Mouse (Mus musculus): Measurements from ENCODE around the gene Trak1.

Gene Trak1

DNA sequence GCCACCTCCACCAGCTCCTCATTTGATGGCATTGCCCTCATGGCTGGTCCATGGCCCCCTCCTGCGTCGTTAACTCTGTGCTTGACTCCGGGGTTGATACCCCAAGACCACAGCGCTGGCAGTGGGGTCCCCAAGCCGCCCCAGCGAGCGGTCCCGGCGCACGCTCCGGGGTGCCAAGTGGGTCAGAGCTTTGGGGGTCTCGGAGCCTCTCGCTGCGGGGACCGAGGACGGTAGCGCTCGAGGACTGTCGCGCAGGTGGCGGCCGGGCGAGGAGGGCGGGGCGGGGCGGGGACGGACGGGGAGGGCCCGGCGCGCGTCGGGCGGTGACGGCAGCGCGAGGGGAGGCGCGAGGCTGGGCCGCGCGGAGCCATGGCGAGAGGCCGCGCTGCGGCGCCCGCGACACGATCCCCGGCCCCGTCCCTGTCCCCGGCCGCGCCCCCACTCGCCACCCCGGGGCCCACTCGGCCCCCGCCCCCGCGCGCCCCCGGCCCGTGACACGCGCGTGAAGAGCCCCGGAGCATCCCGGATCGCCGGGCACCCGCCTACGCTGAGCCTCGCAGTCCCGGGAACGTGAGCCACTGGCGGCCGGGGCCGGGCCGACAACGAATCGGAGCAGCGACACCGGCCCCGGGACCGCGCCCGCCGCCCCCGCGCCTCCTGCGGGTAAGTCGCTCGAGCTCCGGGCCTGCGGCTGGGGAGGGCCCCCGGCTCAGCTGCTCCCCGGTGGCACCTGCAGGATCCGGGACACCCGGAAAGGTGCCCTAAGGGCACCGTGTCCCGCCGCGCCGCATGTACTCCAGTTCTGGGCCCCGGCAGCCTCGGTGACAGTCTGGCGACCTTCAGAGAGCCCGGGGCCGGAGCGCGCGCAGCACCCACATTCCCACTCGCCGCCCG is at the start of gene Trak1:
Gene Trak1 (plus strand): TSS at position 332 of the 894 bp plus-strand sequence.
- peak; percentile 61 for DNase-seq (ENCODE audit: low spot score)

DNA sequence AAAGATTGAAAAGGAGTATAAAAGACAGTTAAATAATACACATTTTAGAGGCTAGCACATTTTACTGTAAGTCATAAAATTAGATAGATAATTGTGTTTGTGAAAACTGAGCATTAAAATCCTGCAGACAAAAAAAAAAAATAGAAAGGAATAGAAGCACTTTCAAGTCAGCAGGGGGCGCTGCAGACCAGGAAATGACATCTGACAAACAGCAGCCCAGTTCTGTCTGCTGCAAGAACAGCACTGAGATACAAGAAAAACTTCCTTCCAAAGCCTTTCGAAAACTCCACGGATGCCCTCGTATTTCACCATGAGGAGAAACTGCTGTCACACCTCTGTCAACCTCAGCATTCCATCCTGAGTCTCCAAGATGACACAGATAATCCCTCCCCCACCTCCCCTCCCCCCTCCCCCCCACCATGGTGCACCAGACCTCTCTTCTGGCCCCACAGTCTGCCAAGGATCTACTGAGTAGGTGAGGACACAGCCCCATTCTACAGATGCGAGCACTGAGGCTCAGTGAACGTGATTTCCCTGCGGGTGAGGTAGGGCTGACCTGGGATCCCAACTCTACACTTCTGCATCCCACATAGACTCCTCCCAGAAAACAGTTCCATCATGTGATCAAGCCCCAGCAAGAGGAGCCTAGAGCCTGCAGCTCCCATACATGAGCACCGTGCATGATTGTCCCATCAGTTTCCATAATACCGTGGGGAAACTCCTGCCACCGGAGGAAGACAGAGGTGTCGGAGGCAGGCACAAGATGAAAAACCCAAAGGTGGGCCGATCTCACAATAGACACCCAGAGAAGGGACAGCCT is 49.1 kb upstream of the Trak1 start:
- peak; percentile 83 for DNase-seq (ENCODE audit: low spot score)

- peak; percentile 2 for DNase-seq (ENCODE audit: low spot score)
These were observed 47.5 kb upstream of the Trak1 start for GRCm38 (mm10) chr9:121249805-121250204.

GRCm38 (mm10) chr9:121250854-121251253 is 46.4 kb upstream of the Trak1 start:
- DNase-seq (ENCODE audit: low spot score), result peak; percentile 1

DNA sequence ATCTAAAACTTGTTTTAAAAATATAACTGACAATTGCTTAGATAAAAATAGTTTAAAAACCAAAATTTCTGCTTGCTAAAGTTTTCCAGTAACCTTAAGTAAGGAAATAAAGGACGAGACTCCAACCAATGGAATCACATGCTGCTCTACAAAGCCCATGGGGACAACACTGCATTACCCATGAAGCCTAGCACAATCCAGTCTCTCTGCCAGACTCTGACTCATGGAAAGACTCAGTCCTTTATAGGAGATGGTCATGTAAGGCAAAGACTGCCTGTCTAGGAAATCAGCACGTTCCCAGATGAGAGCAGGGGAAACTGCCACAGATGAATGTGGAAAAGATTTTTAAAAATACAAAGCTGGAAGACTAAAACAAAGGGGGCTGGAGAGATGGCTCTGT is 43.3 kb upstream of the Trak1 start:
- peak; percentile 2 for DNase-seq (ENCODE audit: low spot score)

- no peak for DNase-seq (ENCODE audit: low spot score)
These were observed 42.5 kb upstream of the Trak1 start for GRCm38 (mm10) chr9:121254761-121255160.

- DNase-seq (ENCODE audit: low spot score), result no peak
These were observed 40.2 kb upstream of the Trak1 start for GRCm38 (mm10) chr9:121257106-121257505.

- DNase-seq (ENCODE audit: low spot score), result no peak
These were observed 32.0 kb upstream of the Trak1 start for GRCm38 (mm10) chr9:121265307-121265706.

DNA sequence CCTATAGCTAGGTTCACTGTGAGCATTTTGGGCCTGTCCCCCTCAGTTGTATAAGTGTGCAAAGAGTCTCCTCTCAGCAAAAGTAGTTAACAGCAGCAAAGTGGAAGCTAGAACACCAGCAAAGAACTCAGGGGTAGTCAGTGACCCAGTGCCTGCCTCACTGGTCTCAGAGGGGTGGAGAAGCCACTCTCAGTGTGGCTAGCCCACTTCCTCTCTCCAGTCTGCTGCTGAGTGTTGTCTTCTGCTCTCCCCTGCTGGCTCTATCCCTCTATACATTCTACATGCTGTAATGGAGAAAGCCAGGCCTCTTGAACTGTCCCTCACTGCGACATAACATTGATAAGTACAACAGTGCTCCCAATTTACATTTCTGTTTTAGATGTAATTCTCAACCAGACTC is 26.2 kb upstream of the Trak1 start:
- no peak for DNase-seq (ENCODE audit: low spot score)

- DNase-seq (ENCODE audit: low spot score), result no peak
These were observed 25.7 kb upstream of the Trak1 start for GRCm38 (mm10) chr9:121271561-121271960.

- no peak for DNase-seq (ENCODE audit: low spot score)
These were observed 20.6 kb upstream of the Trak1 start for GRCm38 (mm10) chr9:121276745-121277117.

DNA sequence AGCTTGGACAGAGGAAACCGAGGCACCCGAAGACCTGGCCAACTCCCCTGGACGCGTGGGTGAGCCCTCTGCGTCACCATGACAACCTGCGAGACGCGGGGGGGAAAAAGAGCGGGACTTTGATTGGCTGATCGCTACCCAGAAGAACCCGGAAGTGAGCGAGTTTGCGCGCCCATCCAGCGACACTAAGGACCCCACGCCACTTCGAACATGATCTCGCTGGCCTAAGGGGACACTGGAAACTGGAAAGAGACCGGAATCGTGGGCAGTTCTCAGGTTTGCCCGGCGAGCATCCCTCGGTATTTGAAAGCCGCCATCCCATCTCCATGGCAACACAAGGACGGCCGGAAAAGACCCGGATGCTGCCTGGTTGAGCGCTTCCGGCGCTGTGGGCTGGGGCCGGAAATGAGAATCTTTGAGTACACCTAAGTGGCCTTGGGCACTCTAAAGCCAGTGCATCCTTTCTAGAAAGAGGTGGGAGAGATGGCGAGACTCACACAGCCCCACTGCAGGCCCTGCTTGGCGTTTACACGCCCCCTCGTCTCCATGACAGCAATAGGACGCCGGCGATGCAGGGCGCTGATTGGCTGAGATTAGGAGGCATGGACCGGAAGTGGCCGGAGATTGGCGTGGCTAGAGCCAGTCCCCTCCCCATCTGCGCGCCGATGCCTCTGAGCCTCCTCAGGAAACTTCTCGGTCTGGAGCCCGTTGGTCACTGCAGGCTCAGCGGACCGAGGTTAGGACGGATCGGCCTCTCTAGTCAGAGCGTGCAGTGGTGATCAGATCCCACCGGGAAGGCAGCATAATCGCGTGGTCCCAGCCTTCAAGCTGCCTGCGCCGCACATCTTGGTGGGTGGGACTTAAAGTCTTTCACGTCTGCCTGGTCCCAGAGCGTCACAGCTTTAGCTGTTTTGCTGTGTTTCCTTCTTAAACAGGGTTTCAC is 19.9 kb upstream of the Trak1 start, which contains the start of gene Ulk4:
Gene Ulk4 (minus strand): TSS at position 80 of the 943 bp plus-strand sequence.
- DNase-seq (ENCODE audit: low spot score), result peak; percentile 86

GRCm38 (mm10) chr9:121279216-121279615 is 18.1 kb upstream of the Trak1 start:
- DNase-seq (ENCODE audit: low spot score), result no peak

GRCm38 (mm10) chr9:121281891-121282290 is 15.4 kb upstream of the Trak1 start:
- DNase-seq (ENCODE audit: low spot score), result no peak

DNA sequence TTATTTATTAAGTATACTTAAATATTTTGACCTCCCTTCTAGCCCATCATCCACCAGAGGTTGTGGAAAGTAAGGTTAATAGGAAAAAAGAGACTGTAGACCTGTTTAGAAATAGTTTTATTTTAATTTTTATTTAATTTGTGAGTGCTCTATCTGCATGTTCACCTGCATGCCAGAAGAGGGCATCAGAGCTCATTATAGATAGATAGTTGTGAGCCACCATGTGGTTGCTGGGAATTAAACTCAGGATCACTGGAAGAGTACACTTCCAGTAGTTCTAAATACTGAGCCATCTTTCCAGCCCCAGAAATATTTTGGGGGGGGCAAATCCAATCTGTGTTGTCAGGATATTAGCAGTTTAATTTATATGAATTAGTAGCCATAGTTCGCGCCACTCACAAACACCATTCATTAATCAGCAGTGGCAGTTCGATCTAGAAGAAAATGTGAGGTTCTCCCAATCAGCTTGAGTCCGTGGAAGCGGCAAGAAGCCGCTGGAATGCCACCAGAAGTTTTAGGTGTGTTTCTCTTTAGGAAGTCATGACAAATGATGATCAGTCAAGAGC is 13.6 kb upstream of the Trak1 start:
- DNase-seq (ENCODE audit: low spot score), result no peak

GRCm38 (mm10) chr9:121284422-121284821 is 12.9 kb upstream of the Trak1 start:
- no peak for DNase-seq (ENCODE audit: low spot score)

DNA sequence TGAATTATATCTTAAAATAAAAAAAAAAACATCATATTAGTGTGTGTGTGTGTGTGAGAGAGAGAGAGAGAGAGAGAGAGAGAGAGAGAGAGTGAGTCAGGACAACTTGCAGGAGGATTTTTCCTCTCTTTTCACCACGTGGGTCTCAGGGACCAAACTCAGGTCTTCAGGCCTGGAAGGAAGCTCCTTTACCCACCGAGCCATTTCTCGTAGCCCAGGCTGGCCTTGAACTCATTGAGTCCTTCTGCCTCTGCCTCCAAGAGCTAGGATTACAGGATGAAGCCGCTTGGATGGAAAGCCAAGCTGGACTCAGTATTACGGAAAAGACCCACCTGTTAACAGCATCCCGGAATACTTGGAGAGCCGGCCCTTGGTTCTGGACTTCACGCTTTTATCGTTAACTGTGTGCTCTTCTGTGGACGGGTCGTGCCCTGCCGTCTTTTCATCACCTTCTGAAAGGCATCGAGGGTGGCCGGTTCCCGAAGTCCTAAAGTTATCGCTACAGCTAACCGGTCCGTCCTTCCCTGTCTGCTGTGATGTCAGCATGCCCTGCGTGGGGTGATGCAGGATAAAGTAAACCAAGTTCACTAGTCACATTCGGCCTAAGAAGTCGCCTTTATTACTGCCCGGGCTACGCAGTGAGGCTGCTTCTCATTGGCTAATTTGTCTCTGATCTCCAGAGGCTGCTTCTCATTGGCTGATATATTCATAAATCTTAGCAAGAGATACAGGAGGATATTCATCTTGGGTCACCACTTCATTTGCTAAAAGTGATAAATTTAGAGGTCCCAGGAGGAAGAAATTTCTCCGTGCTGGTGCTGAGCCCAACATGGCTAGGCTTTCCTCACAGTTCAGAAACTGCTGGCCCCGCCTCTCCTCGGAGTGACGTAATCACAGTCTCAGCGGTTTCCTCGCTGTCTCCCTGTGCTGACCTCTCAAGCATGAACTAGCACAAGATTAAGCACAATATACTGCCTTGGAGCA is 11.7 kb upstream of the Trak1 start:
- DNase-seq (ENCODE audit: low spot score), result peak; percentile 56

GRCm38 (mm10) chr9:121286325-121286901 is 10.9 kb upstream of the Trak1 start:
- no peak for DNase-seq (ENCODE audit: low spot score)

DNA sequence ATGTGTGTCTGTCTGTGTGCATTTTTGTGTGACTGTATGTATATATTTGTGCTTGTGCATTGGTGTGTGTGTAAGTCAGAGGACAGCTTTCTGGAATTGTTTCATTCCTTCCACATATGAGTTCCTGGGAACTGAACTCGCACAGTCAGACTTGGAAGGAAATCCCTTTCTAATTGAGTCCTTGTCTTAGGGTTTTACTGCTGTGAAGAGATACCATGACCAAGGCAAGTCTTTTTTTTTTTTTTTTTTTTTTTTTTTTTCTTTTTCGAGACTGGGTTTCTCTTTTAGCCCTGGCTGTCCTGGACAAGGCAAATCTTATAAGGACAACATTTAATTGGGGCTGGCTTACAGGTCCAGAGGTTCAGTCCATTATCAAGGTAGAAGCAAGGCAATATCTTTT is 6.0 kb upstream of the Trak1 start:
- DNase-seq (ENCODE audit: low spot score), result no peak

DNA sequence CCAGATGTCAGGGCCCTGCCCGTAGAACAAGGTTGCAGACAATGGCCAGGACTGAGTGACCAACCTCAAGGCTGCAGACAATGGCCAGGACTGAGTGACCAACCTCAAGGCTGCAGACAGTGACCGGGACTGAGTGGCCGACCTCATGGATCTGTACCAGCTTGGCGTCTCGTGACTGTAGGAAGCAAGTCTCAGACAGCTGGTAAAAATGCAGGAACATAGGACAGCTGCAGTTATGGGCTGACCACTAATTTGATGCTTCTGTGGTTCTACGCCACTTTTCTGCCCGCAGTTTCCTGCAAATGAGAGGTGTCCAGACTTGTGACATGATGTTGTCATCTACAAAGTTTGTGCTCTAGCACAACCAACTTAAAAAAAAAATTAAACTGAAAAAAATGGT is 4.1 kb upstream of the Trak1 start:
- no peak for DNase-seq (ENCODE audit: low spot score)
